Mouse (Mus musculus): ENCODE data around the gene Ly75. TPM values are rescaled to one million over a fixed set of nuclear protein-coding genes. Genes with fewer than 3 reads are reported as not detected.

Gene Ly75
- total and polyA plus RNA-seq, 3 experiments, result 0.09 to 1.4 (median 0.66) TPM

DNA sequence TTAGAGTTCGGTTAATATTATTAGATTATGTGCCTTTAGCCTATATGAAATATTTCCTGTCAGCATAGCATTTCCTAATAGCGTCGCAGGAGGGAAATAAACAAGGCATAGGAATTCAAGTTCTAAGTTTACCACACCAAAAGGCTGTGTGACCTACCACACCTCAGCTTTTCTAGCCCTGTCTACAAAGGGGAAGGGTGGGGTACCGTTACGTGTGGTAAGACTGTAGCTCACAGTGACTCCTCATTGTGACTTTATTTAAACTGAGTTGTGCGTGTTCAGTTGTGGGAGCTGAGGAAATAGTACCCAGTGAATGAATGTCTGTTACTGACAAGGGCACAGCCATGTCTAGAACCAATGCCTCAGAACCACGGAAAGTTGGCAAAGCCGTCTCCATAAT, 8.0 kb downstream of the Ly75 start:
- no peak for DNase-seq

DNA sequence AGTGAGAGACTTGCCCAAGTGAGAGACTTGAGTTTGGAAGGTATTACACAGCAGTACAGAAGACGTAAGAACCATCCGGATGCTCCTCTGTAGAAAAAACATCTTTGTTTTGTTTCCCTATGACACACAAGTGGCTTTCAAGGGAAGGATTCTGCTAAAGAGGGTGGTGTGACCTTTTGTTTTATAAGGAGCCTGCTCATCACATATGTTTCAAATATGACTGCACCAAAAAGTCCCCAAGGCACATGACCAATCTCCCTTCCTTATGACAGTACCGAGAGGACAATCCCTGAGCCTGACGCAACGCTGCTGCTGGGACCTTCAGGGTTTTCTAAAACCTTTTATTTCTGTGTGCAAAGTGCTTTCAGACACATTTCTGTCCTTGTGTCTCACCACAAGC, 12.9 kb downstream of the Ly75 start:
- DNase-seq, result no peak

DNA sequence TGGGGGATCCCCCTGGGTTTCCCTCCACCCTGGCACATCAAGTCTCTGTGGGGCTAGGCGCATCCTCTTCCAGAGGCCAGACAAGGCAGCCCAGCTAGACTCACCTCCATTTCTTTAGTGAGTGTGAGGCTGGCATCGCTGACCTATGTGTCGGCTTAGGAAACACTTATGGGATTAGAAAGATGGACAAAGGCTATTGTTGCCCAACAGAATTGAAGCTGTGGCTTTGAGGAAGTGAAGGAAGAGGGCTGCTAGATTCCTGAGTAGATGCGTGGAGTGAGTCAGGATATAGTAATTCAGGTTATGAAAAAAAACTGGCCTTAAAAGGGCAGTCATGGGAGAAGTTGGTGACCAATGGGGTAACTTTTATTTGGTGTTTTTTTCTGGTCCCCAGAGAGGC, 13.6 kb downstream of the Ly75 start:
- DNase-seq, result no peak

DNA sequence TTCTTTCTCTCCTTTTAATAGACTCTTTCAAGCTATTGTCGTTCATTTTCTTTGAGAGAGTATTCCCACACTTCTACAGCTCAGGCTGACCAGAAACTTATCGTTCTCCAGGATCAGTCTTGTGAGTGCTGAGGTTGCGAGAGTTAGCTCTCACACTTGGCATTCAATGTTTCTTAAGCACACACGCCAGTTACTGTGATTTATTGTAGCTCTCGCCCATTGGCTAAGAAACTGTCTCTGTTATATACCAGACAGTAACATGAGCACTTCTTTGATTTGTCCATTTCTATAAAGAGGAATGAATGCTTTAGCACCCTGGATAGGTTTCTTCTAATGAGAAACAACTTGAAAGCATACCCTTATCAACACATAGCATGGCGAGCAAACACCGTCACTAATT, 15.2 kb downstream of the Ly75 start:
- DNase-seq, result no peak

DNA sequence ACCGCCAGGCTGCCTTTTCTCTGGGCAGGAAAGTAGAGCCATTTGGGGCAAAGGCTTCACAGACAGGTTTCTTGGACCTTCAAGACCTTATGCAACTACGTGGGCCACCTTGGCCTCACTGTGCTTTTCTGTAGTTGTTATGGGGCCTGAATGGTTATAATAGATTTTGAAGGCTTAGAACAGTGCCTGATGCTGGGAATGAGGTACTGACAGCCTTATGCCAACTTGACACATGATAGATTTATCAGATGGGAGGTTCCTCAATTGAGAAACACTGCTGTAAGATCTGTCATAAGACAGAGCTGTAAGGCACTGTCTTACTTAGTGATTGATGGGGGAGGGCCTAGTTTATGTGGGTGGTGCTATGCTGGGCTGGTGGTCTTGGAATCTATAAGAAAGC, 15.9 kb downstream of the Ly75 start:
- no peak for DNase-seq

DNA sequence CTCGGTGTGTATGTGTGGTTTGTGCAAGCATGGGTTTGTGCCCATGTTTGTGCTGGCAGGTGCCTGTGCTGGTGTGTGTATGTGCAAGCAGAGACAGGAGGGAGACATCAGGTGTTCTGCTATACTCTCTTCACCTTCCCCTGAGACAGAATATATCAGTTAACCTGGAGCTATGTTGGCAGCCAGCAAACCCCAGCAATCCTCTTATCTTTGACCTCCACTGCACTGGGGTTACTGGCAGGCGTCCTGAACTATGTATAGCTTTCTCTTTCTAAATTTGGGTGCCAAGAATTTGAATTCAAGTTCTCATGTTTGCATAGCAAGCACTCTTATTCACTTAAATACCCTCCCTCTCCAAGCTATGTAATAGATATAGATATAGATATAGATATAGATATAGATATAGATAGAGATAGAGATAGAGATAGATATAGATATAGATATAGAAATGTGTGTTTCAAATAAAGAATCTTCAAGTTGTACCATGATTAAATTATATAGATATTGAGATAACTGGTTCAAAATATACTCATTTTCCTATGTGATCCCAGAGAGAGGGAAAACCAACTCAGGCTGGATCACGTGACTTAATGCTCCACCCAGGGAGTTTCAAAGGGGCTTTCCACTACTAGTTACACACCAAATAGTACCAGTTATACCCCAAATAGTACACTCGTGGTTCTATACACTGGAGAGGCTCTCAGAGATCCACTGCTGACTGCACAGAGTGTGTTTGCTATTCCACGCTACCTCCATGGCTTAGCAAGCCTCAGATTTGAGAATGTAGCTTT, 17.1 kb downstream of the Ly75 start:
- no peak for DNase-seq

DNA sequence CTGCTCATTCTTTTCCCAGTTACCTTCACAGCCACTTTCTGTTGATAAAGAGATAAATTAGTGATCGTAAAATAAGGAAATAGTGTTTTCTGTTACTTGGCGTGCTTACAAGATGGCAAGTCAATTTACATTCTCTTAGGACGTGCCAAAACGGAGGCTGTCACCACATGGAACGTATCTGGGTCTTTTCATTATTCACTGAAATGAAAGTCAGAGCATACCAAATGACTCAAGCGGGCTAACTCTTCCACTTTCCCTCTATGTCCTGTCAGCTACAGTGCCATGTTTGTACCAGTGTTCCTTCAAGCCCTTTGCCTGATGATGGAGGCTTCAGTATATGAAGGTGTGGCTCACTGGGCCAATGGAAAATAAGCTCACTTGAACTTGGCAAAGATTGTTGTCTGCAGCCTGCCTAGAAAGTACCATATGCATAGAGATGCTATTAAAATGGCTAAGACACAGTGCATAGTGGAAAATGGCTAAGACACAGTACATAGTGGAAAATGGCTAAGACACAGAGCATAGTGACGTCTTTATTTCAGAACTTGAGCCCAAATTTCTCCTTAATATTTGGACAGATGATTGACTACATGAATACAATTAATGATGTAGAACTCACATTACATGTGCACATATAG, 17.8 kb downstream of the Ly75 start:
- DNase-seq, result no peak

DNA sequence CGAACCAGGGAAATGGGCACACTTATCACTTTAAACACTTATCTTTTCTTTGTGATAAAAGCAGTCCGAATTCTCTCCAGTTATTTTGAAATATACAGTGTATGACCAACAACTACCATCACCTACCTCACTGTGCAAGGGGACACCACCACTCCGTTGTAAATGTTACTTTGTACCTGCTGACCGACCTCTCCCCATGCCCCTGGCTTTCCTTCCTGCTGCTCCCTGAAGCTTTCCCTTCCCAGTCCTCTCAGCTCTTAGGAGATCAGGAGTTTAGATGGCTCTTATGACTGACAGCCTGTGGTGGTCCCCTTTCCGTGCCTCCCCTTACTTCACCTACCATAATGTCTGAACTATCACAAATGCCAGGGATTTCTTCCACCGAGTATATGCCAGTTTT, 21.0 kb downstream of the Ly75 start:
- no peak for DNase-seq

DNA sequence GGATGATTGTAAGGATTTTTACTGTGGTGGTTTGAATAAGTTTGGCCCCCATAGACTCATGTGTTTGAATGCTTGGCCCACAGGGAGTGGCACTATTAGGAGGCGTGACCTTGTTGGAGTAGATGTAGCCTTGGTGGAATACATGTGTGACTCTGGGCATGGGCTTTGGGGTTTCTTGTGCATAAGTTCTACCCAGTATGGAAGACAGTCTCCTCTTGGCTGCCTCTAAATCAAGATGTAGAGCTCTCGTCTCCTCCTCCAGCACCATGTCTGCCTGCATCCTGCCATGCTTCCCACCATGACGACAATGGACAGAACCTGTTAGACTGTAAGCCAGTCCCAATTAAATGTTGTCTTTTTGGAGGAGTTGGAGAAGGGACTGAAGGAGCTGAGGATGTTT, 23.3 kb downstream of the Ly75 start:
- no peak for DNase-seq

DNA sequence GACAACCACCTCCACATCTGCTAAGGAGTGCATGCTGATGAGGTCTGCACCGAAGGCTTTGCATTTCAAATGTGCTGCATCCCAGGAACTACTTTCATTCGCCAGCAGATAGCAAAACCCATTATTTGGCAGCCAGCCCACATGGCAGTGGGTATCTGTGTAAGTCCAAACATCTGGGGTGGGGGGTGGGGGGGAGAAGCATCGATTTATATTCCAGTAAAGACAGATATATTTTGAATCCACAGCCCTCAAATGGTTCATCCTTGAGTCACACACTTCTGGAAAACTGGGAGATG, 27.8 kb downstream of the Ly75 start:
- DNase-seq, result no peak

DNA sequence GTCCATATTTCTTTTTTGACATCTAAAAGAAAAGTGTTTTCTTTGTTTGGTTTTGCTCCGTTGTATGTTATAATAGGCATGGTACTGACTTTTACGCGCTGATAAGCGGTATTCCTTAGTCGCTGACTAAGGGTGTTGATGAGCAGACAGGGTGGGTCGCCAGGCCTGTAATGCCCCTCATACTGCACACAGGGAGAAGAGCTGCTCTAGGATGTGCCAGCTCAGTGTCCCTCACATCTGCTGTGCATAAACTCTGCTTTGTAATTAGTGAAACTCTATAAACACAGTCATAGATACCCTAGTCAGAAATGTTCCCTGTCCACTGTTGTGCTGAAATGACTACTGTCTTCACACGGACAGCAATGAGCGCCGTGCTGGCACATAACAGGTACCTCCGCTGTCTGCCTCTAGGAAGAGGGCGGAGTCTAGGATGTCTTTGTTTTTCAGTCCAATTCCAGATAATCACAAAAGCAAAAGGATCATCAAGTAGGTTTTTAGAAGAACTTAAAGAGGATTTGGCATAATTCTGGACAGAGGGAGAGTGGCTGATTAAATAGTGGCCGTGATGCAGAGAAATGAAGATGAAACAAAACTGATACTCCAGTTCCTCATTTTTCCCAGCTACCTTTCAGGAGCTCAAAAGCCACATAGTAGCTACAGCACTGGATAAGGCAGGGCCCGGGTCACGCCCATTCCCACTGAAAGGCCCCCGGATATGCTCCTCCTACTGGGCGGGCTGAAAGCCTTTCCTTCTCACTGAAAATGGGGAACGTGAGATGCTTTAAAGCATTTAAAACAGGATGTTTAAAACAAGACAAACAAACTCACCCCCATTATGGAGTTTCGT, 28.3 kb downstream of the Ly75 start:
- peak; percentile 4 for DNase-seq

DNA sequence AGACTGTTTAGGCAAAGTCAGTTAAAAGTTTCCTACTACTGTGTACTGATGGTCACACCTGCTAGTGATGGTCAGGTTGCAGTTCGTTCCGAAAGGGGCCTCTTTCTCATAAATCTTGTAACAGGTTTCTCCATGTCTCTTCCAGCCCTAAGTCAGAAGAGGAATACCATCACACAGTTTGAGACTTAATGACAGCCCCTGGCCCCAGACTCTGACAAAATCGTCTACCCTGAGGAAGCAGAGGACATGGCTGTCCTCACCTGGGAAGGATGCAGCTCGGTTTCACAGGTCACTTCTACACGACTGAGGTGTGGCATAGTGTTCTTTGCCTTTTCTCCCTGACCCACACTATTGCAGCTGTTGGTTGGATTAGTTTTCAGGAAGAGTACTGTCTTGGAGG, 30.8 kb downstream of the Ly75 start:
- DNase-seq, result no peak

DNA sequence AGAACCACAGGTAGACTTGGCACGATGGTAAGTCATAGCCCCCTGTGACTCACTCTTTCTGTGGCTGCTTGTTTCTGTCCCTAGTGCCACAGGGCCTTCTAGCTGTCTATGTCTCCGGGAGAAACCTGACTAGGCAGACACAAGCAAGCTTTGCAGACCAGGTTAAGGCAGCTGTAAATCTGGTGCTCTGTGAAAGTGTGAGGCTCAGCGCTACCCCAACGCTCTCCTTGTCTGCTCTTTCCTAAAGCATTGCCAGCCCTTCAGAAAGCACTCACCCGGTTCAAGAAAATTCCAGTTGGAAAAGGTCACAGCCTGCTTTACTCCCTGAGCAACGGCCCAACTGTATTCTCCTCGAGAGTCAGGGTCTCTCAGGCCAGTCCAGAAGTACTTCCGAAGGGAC, 31.3 kb downstream of the Ly75 start:
- DNase-seq, result no peak

DNA sequence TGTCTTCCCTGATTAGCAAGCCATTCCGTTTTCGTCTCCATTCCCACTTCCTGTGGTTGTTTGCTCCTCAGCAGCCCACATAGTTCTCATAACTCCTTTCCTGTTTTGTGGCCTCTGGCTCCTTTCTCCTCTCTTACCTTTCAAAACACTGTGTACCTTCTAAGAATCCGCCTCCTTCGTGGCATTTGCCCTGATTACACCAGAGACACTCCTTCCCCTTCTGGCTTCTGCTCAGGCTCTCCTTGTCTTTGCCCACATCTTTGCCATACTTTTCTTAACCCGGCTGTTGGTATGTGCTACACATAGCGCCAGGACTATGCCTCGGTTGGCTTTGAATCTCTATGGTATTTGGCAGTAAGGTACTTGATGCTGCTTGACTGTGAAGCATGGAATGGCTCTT, 35.2 kb downstream of the Ly75 start:
- no peak for DNase-seq

DNA sequence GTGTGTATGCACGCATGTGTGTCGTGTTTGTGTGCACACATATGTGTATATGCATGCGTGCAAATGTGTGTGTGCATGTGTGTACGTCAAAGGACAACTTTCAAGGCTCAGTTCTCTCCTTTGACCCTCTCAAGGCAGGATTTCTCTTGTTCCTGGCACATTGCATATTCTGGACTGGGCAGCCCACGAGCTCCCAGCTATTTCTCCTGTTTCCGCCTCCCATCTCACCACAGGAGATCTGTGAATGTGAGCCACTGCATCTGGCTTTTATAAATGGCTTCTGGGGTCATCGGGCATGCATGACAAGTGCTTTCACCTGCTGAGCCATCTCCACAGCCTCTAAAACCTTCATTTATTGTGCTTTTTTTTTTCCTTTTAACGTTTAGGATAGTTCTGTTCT, 36.6 kb downstream of the Ly75 start:
- no peak for DNase-seq

DNA sequence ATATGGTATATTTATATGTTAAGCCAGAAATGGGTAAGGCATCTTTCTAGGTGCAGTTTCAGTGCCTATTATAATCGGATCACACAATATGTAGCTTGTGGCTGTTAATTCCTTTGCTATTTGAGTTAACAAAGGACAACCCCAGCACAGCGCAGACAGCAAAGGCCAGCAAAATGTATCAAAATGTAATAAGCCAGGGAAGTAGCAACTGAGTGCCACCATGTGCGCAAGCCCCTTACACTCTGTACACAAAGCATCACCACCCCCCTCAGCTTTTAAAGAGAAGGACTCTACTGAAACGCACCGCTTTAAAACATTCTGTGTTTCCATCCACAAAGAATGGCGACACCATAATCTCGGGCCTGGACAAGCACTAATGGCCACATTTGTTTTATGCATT, 37.4 kb downstream of the Ly75 start:
- no peak for DNase-seq

DNA sequence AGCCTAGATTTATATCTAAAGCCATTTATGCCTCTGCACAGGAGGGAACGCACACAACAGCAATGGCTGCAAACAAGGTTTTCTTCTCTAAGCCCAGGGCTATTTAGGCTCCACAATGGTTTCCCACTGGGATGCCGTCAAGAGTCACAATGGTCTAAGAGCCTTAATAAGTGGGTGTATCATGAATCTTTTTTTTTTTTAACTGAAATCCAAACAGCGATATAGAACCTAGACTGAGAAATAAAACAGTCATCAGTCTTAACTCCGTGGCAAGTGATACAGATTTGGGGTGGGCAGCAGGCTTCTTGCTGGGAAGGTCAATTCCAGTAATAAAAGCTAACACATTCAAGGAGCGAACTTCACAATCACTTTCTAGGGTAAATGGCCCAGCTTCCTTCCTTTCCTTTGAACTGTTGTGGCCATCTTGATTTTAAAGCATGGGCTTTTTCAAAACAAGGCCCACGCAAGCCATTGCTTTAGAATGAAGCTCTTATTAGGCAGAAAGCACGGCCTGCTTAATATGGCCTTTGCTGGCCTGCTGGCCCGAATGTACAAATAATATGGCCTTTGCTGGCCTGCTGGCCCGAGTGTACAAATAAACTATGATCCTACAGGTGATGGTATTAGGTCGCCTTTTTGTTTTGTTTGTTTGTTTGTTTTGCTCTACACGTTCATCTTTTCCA, 39.4 kb downstream of the Ly75 start:
- no peak for DNase-seq

DNA sequence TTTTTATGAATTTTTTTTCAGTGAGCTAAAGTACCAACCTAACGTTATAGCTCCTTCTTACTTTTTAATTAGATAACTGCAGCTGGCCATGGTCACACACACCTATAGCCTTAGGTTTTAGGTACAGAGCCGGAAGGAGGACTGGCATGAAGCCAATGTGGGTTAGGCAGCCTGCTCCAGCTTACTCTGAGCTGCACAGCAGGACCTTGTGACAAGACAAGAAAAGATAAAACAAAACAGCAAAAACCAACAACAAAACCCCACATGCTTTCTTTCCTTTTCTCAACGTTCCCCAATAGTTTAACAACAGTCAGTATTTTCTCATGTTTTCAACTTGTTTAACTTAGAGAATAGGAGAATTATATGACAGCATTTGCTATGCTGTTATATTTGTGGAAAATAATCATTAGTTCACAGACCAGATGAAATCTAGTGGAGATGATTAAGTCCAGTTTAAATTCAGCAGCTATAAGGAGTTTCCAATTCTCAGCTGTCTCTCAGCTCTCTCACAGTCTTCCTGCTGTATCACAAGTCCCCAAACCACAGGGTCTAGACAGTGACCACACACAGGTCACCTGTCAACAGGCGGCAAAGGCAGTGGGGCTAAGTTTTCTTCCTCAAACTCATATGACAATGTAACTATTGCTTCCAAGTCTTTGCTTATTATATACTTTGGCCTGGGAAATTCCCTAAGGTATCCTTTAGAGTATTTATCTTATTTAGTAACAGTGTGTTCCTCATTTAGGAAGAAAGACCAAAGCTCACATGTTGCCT, 40.8 kb downstream of the Ly75 start:
- DNase-seq, result no peak

DNA sequence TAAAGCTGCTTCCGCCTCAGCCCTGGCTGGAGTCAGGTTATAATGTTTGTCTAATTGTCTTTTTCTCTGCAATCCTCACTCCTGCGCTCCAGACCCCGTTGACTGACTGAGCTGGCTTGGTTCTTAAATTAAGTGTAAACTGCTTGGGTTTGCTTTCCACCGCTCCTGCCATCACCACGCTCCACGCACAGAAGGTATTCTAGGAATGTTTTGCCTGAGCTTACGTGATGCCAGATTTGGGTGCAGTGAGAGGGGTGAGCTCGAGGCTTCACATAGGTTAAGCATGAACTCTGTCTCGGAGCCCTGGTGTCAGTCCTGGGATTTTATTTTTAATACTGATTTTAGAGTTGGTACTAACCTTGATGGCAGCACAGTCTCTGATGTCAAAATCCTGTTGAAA, 45.2 kb downstream of the Ly75 start:
- DNase-seq, result no peak

DNA sequence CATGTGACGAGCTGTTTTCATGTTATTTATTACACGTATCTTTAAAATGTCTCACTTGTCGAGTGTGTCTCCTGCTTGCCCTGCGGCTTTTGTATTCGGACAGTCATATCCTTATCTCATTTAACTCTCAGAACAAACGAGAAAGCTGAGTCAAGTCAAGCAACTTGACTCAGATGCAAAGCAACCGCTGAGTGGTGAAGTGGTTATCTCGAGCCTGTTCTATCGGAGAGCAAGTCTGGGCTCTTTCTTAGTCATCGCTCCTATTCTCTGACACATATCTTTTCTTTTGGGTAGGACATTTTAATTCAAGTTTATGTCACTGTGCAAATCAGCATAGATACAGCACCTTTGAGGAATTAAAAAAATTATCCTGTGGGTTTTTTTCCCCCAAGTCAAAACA, 54.5 kb downstream of the Ly75 start:
- no peak for DNase-seq

DNA sequence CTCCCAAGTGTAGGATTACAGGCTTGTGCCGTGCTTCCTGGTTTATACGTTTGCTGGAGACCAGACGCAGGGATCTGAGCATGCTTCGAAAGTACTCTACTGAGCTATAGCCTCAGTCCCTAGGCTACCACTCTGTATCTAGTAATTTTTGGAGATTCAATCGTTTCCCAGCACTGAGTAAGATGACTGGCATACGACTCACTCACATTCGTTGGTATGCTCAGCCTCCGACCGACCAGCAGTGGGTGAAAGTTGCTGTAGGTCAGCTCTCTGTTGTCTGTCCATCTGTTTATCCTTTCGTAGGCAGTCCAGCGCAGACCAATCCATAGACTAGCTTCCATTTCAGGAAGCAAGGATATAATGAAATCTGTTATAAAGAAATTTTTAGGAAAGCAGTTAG, 55.5 kb downstream of the Ly75 start:
- no peak for DNase-seq

DNA sequence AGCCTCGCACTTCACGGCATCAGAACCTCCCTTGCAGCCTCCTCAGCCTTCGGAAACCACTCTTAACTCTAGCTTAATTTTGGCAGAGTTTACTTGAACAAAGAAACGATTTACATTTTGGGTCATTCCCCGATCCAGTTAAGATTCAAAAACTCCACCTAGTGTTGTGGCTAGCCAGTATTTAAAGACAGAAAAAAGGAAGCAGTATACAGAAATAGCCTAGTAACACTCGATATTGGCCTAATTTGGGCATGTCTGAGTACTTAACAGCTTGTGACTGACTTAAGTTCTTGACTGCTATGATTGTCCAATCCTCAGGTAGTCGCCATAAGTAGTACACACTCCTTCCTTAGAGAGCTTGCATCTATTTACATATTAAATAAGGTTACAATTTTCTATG, 56.2 kb downstream of the Ly75 start:
- no peak for DNase-seq

Measured in adrenal gland, adult 2 months (tissue).